Mouse (Mus musculus) kidney, adult 2 months (tissue): Measurements from ENCODE around the gene Ccdc96. TPM values are rescaled to one million over a fixed set of nuclear protein-coding genes. Genes with fewer than 3 reads are reported as not detected.

Experiments used
- DNase-seq: peaks from one replicate; pipeline ENCODE4 v3.0.0; 2021
- H3K27ac ChIP-seq: fragments of 200-500 bp; 2 replicates; pipeline ENCODE4 v1.5.1; 2012; ENCODE audit warnings: low read depth, low read length, control low read depth, inconsistent platforms; ENCODE audit not compliant: insufficient read depth
- H3K27me3 ChIP-seq: fragments of 200-500 bp; replicated peaks from 2 replicates; pipeline ENCODE4 v1.6.1; 2012; ENCODE audit warnings: mild to moderate bottlenecking, moderate library complexity, low read length, inconsistent platforms; ENCODE audit not compliant: control insufficient read depth, insufficient read depth
- H3K36me3 ChIP-seq: fragments of 200-500 bp; 2 replicates; pipeline ENCODE4 v1.6.1; 2012; ENCODE audit warnings: mild to moderate bottlenecking, moderate library complexity, low read length, inconsistent platforms; ENCODE audit not compliant: control insufficient read depth, insufficient read depth
- H3K4me1 ChIP-seq: fragments of 200-500 bp; 2 replicates; pipeline ENCODE4 v1.6.1; 2011; ENCODE audit warnings: low read length; ENCODE audit not compliant: control insufficient read depth, insufficient read depth
- H3K4me3 ChIP-seq: fragments of 200-500 bp; 2 replicates; pipeline ENCODE4 v1.5.1; 2011; ENCODE audit warnings: mild to moderate bottlenecking, low read depth, low read length, control low read depth; ENCODE audit not compliant: insufficient read depth
- CTCF ChIP-seq: fragments of 200-500 bp; conservative IDR thresholded peaks from 2 replicates; pipeline ENCODE4 v1.5.1; 2011; ENCODE audit warnings: low read depth, mild to moderate bottlenecking, control low read depth, low read length, moderate library complexity, mixed read lengths; ENCODE audit not compliant: insufficient read depth, insufficient read length
- POLR2A ChIP-seq: fragments of 200-500 bp; IDR thresholded peaks from one replicate; pipeline ENCODE4 v1.6.1; 2011; ENCODE audit warnings: low read depth, low read length, control low read depth
- WGBS: fragments of 180-500 bp; shearing (Covaris S2); methylation state at CpG from one replicate; pipeline ENCODE4 v1.1.7; 2018; 5-methylcytosine and 5-hydroxymethylcytosine counted together
- polyA plus RNA-seq: library from polyadenylated mRNA; depleted of rRNA; stranded (reverse); fragments of >200 nt; gene quantifications from 2 replicates; pipeline ENCODE4 v1.2.3, GENCODE M21; 2012; rRNA removed

The Ccdc96 gene
- 0.26 and 0.28 TPM in 2 replicates for polyA plus RNA-seq

DNA sequence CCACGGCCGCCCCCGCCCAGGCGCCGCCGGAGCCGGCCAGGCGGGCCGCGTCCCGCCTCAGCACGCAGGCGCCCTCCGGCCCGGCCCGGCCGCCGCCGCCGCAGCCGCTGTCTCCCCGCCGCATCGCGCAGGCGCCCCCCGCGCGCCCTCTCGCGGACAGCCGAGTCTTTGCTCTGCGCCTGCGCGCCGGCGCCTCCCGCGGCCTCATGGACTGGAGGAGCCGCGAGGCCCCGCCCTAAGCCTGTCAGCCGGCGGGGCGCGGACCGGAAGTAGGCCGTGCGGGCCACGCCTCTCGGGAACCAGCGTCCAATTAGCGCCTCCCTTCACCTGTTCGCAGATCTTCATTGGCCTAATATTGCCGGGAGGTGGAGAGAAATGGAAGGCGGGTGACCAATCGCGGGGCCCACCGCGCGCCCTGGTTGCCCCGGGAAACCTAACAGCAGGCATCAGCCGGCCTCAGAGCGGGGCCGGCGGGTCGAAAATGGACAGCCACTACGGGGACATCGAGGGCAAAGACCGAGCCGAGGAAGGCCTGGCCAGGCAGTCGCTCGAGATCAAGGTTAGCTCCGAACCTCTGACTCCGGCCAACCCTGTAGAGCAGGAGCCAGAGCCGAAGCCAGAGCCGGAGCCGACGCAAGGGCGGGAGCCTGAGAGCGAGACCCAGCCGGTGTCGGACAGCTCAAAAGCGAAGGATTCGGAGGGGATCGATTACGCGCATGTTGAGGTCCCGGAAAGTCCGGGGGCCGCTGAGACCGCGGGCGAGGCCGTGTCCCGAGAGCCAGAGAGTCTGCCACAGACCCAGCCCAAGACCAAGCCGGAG is at the start of gene Ccdc96, which contains the start of gene Tada2b:
Gene Ccdc96 (plus strand): TSS at position 418 of the 820 bp plus-strand sequence.
Gene Tada2b (minus strand): TSS at position 115 of the 820 bp plus-strand sequence.
- Histone ChIP-seq H3K27ac (peak within 1 kb of the TSS; percentile 61), H3K27me3 (no peaks in the 10 kb centered on the region), H3K4me3 (peak within 1 kb of the TSS; percentile 93), H3K36me3 (no peaks in the 10 kb centered on the region), H3K4me1 (peaks cover 30% of the 10 kb centered on the region)
- DNase-seq, result peak; percentile 99
- TF ChIP-seq POLR2A, result no peak
- TF ChIP-seq CTCF, result peak; percentile 38; the same call in 1 of the 2 replicates
- WGBS, result 8% methylated on average over 96 of the region's 97 CpGs

DNA sequence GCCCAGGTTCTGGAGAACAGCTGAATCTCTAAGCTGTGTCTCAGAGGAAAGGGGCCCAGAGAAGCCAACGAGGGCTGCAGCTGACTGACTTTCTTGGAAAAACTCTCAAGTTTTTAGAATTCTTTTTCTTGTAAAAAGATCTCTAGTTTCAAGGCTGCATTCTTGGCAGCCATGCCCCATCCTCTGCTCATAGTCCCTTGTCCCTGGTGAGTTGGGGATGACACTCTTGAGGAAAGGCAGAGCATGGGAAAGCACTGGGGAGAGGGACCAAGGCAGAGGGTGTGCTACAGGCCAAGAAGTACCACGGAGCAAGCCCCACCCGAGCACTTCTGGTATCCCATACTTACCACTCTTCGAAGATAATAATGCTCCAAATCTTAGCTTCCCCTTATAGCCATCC is 47.5 kb upstream of the Ccdc96 start:
- H3K4me1 ChIP-seq, result no peaks in the 10 kb centered on the region
- H3K27ac ChIP-seq, result no peak overlapping the region
- no peak overlapping the region for H3K4me3 ChIP-seq
- H3K36me3 ChIP-seq, result no peaks in the 10 kb centered on the region
- peak; percentile 18 for DNase-seq
- WGBS, result 72% methylated on average over 4 of the region's 4 CpGs
- H3K27me3 ChIP-seq, result no peaks in the 10 kb centered on the region
- TF ChIP-seq POLR2A (no peak), CTCF (no peak)

DNA sequence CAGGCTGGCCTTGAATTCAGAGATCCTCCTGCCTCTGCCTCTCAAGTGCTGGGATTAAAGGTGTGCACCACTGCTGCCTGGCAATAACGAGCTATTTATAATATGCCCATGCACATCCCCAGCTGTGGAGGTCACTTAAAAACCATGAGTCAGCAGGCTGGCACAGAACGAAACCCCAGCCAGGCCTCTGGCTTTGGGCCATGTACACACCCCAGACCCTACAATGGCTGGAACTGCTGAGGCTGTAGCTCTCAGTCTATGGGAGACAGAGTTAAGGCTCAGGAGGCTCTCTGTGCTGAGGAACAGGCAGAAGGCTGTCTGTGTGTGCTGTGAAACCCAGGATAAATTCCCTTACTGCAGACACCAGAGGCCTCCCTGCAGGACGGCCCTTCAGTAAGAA is 43.6 kb upstream of the Ccdc96 start:
- no peak for DNase-seq
- Histone ChIP-seq H3K36me3 (no peaks in the 10 kb centered on the region), H3K4me1 (no peaks in the 10 kb centered on the region), H3K27me3 (no peaks in the 10 kb centered on the region), H3K4me3 (no peak overlapping the region), H3K27ac (no peak overlapping the region)
- TF ChIP-seq CTCF, result no peak
- TF ChIP-seq POLR2A, result no peak
- 58% methylated on average over 3 of the region's 3 CpGs for WGBS

GRCm38 (mm10) chr5:36444611-36445010 is 39.8 kb upstream of the Ccdc96 start:
- no peak overlapping the region for H3K4me3 ChIP-seq
- WGBS, result 71% methylated on average over 4 of the region's 4 CpGs
- no peaks in the 10 kb centered on the region for H3K36me3 ChIP-seq
- H3K27ac ChIP-seq, result no peak overlapping the region
- no peaks in the 10 kb centered on the region for H3K27me3 ChIP-seq
- DNase-seq, result no peak
- H3K4me1 ChIP-seq, result no peaks in the 10 kb centered on the region
- no peak for TF ChIP-seq POLR2A

GRCm38 (mm10) chr5:36445028-36445427 is 39.4 kb upstream of the Ccdc96 start:
- TF ChIP-seq CTCF (no peak), POLR2A (no peak)
- no peak overlapping the region for H3K27ac ChIP-seq
- H3K27me3 ChIP-seq, result no peaks in the 10 kb centered on the region
- H3K4me3 ChIP-seq, result no peak overlapping the region
- 44% methylated on average over 8 of the region's 8 CpGs for WGBS
- no peaks in the 10 kb centered on the region for H3K4me1 ChIP-seq
- no peaks in the 10 kb centered on the region for H3K36me3 ChIP-seq
- no peak for DNase-seq

DNA sequence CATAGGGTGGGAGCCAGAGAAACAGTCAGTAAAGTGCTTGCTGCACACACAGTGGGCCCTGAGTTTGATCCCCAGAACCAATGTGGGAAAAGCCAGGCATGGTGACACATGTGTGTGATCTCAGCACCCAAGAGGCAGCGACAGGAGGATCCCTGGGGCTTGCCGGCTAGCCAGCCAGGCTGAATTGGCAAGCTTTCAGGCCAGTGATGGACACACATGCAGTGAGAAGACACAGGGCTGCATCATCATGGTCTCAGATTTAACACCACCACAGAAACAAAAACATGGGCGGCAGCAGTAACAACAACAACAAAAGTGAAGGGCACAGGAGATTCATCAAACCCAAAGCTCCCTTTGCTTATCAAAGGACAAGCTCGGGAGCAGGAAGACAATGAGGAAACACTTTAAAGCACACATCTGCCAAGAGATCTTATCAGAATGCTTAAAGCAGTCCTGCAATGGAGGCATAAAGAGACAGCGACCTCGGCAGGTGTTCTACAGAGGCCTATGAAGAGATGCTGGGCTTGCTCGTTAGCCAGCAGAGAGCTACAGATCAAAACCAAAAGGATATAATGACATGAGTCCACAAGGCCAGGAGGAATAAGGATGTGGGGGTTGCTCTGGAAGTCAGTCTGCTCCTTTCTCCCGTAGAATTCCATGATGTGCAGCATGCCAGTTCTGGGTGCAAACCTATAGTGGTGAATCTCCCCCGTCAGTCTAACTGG is 38.1 kb upstream of the Ccdc96 start:
- Histone ChIP-seq H3K27me3 (no peaks in the 10 kb centered on the region), H3K4me3 (no peak overlapping the region), H3K36me3 (no peaks in the 10 kb centered on the region), H3K27ac (no peak overlapping the region), H3K4me1 (no peaks in the 10 kb centered on the region)
- 55% methylated on average over 9 of the region's 9 CpGs for WGBS
- no peak for TF ChIP-seq POLR2A
- no peak for TF ChIP-seq CTCF
- DNase-seq, result no peak

DNA sequence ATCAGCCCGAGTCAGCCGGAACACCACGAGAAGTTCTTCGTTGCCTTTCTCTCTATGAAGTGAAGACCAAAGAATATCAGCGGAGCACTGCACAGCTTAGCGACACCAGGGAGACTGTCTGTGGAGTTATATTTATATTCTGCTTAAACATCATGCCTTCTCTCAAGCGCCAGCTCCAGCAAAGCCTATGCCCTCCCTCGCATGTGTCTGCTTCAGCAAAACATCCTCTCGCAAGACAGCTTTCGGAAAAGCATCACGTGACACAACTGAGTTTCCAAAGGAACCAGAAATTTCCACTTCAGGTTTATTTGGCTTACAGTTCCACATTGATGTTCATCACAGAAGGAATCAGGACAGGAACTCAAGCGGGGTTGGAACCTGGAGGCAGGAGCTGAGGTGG is 36.5 kb upstream of the Ccdc96 start:
- DNase-seq, result no peak
- TF ChIP-seq CTCF (no peak), POLR2A (no peak)
- Histone ChIP-seq H3K36me3 (no peaks in the 10 kb centered on the region), H3K4me3 (no peak overlapping the region), H3K27me3 (no peaks in the 10 kb centered on the region), H3K27ac (no peak overlapping the region), H3K4me1 (no peaks in the 10 kb centered on the region)
- 89% methylated on average over 12 of the region's 12 CpGs for WGBS
